Mouse (Mus musculus): ENCODE data around the gene Gabpb2.

DNA sequence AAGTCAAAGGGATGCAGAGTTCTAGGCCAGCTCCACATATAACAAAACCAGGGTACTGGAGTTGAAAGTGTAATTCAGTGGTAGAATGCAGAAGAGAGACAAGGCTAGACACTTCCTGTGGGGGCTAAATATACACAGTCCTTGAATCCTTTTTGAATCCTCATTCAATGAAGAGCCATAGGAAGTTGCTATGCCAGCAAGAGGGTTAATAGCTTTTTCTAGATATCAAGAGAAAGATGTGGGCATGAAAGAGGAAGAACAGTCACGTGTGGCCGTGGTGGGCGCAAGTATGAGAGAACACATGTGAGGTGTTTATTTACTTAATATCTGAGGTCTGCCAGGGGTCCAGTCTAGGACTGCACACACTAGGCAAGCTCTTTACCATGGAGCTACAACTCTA is 81.4 kb downstream of the Gabpb2 start:
- TF ChIP-seq CTCF (IDR thresholded peaks at IDR 0.05; ENCODE audit: low read depth) (no peak), EP300 (IDR thresholded peaks at IDR 0.05; ENCODE audit: low read depth) (no peak)
